Mouse (Mus musculus) NIH3T3 (cell line): ENCODE measurements around the gene Tsc22d4.
"Not testable (repeated sequence)": the region's sequence is repeated elsewhere in the genome, so short reads cannot be mapped to it uniquely, and the experiment has no call there.

Experiments used
- DNase-seq: peaks from one replicate; pipeline ENCODE4 v3.0.0-alpha.2; 2012; ENCODE audit warnings: low read depth

Gene Tsc22d4

DNA sequence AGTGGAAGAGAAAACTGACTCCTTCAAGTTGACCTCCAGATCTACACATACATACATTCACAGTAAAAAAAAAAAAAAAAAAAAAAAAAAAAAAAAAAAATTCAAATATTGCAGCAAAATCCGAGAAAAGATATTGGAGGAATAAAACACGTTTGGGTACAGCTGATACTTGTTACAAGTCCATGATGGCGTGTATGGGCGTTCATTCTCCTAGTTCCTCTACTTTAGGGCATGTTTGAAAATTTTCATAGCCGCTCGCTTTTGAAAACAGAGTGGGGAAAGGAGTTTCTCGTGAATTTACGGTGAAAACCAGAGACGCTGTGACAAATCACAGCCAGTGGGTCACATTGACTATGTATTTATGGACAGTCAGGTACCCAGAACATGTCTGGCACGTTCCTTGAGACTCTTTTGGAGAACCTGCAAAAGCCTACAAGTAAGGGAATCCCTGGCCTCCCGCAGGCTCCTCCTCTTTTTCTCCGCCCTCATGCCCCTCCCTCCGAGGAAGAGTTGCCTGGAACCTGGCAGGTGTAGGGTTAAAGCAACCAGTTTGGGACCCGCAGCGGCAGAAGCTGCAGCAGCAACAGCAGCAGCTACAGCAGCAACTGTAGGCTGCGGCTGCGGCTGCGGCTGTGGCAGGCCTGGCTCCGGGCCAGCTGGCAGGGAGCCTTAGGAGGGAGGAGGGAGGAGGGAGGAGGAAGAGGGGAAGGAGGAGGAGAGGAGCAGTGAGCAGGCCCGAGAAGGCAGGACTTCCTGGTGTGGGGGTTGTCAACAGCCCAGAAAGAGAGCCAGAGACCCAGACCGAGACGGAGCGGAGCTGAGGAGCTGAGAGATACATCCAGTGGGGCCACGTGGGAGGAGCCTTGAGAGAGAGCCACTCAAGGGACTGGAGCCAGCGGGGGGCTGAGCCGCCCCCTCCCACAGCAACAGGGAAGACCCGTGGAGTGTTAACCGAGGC, at the start of gene Tsc22d4:
TSS of gene Tsc22d4 (plus strand) at position 517 of the 958 bp plus-strand sequence.
- DNase-seq, result peak; percentile 92

DNA sequence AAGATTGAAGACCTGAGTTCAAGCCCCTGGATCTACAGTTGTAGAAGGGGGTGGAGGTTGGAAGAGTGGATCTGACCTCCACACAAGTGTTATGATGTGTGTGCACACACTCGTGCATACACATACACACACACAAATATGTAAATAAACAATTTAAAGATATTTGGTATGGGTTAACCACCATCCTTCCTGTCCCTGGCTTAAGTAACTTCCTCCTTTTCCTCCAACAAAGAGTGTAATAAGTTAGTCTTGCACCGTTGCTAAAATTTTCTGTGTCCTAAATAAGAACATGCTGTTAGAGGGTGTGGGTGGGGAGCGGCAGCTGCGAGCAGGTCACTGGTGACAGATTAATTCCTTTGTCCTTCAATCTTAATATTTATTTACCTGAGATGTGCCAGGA, 49.6 kb upstream of the Tsc22d4 start:
- no peak for DNase-seq

DNA sequence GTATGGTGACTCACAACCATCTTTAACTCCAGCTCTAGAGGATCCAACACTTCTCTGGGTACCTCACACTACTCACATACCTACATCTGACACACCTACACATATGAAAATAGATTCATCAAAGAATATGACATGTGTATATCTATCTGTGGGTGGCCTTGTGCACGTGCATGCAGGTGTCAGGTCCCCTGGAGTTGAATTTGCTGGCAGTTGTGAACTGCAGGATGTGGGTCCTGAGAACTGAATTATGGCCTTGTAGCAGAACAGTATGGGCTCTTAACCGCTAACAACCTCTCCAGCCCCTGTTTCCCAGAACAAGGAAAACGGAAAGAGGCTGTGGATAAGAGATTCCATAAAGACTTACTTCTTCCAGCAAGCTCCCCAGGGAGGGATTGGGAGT, 46.5 kb upstream of the Tsc22d4 start:
- peak; percentile 59 for DNase-seq

DNA sequence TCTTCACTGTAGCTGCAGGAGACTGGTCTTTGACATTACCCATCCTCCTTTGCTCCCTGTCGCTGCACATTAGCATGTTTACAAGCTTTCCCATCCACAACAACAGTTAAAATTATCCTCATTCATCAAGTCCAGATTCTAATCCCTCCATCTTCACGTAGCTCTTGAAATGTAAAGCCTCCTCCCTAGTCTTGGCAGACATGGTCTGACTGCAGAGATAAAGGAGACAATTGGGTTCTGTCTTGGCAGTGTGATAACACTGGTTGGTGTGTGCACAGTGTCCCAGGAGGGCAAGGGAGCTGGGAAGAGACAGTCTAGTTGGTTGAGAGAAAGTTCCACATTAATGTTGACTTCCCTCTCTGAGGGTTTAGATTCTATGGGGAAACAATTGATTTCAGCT, 45.7 kb upstream of the Tsc22d4 start:
- DNase-seq, result no peak

DNA sequence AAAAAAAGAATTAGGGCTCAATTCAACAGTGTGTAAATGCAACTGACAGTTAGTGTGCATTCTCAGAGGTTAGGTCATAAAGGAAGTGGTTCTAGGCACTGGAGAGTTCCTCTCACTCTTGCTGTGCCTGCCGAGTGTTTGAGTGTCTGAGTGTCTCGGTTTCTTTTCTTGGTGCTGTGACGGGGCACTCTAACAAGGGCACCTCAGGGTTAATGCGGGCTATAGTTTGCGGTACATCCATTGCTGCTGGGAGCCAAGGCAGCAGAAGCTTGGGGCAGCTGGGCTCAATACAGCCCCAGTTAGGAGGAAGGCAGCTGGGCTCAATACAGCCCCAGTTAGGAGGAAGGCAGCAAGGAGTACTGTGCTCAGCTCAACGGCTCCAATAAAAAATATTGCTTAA, 40.3 kb upstream of the Tsc22d4 start:
- no peak for DNase-seq

DNA sequence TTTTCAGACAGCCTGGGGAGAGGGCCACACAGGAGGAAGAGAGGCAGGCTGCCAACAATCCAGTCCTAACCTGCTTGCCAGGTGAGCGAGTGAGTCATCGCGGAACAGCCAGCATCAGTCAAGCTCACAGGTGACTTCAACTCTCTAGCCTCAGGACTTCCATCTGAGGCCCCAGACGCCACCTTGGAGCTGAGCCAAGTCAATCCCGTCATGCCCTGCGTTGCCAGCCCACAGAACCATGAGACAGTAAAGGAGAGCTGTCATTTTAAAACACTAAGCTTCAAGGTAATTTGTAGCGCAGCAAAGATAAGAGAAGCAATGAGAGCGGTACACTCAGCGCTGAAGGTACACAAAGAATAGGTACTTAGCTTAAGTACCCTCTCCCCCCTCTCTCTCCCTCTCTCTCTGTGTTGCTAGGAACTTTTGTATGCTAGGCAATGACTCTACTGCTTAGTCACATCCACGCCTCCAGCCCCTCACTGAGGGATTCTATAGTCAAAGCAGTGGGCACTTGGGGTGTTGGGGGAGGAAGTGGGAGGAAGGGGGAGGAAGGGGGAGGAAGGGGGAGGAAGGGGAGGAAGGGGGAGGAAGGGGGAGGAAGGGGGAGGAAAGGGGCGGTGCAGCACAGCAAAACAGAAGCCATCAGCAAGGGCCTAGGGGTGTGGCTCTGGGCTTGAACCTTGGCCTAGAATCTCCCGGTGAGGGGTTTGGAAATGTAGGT, 38.5 kb upstream of the Tsc22d4 start:
- peak; percentile 19 for DNase-seq

DNA sequence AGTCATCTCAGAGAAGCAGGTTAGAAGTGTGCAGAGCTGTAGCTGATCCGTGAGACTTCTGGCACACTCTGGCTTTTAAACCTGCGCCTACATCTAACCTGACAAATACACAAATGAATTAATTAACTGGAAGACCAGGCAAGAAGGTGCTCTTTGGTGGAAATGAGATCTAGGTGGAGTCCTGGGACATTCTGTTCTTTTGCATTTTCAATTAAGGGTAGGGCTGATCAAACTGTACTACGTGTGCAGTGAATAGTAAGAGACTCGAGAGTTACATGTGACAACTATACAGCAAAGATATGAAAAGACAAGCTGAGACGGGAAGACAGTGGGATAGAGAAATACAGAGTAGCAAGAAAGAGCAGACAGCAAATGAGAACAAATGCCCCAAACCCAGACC, 32.1 kb upstream of the Tsc22d4 start:
- no peak for DNase-seq

DNA sequence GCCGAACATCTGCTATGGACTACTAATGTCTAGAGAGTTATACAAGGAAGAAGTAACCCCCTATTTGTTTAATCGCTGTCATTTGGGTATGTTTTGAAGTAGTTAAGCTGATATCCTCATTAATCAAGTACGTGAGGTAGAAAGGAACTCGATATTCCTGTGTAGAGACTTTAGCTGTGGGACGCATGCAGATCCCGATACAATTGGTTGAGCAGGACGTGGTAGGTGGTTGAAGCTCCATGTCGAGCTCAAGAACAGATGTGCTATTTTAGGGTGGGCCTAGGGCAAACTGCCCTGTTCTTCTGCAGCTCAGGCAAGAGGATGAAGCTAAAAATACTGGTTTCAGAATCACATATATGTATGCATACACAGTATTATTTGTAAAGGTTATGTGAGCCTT, 29.8 kb upstream of the Tsc22d4 start:
- DNase-seq, result no peak

DNA sequence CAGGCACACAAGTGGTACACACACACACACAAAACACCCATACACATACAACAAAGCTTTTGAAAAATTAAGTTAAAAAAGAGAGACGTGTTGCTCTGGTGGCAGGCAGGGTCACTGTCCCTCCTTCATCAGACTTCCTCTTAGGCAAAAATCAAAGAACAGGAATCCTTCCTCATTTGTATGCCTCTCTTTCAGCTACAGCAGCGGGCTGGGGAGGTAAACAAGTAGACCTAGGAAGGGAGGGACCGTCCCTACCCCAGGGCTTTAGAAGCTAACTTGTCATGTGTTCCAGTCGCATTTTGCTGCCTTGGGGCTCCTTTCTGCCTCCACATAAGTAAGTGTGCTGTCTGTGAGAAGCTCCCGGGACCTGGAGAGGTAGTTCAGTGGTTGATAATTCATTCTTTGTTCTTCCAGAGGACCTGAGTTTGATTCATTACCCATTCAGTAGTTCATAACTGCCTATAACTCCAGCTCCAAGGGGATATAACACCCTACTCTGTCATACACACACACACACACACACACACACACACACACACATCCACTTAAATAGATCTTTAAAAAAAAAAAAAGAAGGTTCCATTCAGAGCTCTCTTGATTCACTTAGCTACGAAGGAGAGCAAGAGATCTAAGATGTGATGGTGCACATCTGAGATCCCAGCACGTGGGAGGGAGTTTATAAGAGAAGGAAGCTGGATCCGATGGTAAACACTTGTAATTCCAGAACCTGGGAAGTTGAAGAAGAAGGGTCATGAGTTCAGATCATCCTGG, 27.3 kb upstream of the Tsc22d4 start:
- no peak for DNase-seq

DNA sequence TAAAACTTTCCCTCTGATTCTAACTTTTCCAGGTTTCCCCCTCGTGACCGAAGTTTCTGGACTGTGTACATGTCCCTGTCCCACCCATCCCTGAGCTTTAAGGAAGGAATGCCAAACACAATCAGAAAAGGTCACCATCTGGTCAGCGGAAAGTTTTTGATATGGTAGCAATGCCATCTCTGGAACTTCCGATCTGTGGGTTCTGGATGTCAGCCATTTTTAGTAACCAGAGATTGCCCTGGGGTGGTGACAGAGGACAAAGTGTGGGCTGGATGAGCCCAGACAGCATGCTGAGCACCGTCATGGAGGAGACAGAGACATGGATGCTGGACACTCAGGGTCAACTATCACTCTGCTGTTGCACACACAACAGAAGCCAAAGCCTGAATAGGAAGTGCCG, 26.4 kb upstream of the Tsc22d4 start:
- no peak for DNase-seq

DNA sequence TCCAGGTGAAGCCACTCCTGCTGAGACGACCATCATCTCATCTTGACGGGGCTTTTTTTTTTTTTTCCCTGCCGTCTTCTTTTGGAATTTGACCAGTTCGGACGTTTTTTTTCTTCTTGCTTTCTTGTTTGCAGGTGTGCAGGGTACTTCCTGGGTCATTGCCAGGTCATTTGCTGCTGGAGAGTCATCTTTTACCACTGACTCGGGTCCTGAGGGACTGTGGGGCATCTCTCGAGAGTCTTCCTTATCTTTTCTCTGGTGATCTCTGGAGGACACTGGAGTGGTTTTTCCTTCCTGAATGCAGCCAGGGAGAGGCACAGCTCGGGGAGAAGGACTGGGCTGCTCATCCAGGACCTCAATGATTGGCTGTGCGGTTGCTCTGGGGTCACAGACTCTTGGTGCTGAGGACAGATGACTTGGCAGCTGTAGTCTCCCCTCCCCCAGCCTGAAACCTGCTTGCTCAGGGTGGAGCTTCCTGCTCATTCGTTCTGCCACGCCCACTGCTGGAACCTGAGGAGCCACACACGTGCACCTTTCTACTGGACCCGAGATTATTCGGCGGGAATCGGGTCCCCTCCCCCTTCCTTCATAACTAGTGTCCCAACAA, 24.9 kb upstream of the Tsc22d4 start:
- DNase-seq, result not testable (repeated sequence)

DNA sequence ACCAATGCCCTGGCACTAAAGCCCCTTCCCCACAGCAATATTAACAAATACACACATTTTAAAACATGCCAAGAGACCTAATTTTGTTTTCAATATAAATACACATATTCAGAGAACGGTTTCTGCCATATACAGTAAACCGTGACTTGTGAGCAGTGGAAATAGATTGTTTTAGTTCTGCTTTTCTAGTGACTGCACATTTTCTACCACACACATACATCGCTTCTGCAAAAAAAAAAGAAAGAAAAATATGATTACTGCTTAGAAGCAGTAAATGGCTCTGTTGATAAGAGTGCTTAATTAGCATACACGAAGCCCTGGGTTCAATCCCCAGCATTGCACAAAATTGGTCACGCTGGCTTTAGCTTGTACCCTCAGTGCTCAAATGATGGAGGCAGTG, 21.7 kb upstream of the Tsc22d4 start:
- DNase-seq, result no peak

DNA sequence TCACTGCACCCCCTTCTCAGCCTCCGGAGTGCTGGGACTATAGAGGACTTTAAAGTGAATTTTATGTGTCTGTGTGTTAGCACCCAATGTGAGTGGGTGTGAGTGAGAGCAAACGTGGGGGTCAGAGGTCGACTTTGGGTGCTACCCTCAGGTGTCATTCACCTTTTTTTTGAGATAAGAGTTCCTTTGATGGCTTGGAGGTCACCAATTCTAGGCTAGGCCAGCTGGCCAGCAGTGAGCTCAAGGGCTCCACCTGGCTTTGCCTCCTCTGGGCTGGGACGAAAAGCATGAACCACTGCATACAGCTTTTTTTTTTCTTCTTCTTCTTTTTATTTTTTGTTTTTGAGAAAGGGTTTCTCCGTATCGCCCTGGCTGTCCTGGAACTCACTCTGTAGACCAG, 18.8 kb upstream of the Tsc22d4 start:
- DNase-seq, result no peak

DNA sequence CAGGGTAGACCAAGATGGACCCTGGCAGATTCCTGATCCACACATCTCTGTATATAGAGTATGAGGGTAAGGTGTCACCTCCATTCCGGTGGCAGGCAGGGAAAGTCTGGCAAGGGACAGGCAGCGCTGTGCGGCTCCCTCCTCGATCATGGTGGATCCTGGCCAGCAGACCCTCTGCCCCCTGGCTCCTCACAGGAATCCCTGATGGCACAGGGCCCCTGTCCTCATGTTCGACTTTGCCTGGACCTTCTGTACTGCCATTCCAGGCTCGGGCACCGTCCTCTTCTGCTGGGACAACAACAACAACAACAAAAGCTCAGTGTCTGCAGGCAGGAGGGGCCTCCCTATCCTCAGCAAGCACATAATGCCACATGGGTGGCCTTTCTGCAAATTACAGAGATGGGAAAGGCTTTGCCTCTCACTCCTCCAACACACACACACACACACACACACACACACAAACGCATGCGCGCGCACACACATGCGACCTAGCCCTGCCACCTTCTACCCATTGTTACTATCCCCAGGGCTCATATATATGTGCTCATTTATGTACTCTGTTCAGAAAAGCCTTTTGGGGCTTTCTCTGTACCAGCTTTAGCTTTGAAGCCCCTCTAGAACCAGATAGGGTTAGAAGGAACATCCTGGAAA, 11.8 kb upstream of the Tsc22d4 start:
- DNase-seq, result no peak

DNA sequence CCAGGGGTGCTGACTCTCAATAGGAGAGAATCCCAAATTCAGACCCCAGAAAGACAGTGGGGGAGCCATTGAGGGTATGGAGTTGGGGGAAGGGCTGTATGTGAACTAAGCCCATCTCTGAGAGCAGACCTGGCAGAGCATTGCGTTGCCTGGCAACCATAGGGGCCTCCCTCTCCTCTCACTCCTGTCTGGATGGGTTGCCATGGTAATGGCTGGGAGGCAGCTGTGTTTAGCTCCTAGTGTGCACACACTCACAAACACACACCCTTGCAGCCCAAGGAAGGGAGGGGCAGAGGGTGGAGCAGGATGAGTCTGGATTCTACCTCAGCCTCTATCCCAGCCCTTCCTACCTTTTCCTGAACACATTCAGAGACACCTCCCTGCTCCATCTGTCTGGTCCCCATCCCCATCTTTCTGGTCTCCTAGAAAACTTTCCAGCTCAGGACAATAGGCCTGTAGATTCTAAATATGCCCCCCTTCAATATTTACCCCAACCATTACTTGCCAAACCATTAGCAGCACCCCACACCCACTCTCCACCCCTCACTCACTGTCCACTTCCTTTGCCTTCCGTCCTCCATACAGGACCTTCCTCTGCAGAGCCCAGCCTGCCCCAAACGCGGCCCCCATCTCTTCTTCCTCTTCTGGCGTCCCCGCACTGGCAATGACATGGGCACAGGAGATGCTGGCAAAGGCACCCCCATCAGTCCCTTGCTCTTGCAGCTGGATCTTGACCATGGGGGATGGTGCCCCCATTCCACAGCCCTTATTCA, 11.1 kb upstream of the Tsc22d4 start:
- no peak for DNase-seq

DNA sequence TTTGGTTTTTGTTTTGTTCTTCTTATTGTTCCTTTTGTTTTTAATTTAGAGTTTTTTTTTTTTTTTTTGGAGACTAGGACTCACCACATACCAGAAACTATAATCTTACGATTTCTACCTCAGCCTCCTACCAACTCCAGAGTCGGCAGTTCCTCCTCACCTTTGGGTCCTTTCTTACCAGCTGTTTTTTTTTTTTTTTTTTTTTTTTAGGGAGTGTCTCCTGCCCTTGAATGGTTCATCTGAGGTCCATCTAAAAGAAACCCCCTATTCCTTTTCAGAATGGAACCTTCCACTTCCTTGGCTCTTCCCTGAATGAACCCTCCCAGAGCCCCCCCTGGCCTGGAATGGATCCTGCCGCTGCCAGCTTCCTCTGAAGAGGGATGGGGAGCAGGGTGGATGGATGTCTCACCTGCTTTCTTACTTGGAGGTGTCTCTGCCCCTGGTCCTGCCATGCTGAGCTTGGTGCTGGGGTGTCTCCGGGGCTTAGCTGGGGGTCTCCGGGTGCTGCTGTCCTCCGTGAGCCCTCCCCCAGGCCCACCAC, 8.1 kb upstream of the Tsc22d4 start:
- no peak for DNase-seq

DNA sequence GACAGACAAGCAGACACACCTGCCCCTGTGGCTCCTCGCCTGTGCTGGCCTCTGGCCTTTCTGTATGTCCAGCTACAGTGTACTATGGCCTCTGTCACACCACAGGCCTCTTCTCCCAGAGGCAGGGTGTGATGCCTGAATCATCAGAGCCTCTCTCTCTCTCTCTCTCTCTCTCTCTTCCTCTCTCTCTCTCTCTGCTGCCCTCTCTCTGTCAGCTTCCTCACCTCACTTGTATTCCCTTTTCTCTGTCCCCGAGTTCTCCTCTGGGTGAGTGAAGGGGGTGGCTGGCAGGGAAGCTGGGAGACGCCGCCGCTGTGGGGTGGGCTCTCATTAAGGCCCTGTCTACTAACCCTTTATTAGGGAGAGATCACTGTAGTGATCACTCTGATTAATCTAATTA, 7.0 kb upstream of the Tsc22d4 start:
- peak; percentile 71 for DNase-seq

DNA sequence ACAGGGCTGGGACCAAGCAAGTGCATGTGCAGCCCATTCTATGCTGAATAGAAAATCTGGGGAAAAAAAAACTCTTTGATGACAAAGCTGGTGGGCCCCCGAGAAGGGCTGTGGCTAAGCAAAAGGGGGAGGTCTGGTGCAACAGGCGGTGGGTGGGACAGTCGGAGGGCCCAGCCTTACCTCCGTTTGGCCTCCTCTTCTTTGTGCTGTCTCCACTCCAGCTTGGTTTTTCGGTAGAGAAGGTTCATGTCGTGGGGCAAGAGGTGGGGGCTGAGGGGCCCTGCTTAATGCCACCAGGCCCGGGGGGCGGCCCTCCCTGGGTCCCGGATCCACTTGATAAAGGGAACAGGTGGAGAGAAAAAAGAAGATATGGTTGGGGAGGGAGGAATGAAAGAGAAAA, 6.1 kb upstream of the Tsc22d4 start:
- DNase-seq, result no peak

DNA sequence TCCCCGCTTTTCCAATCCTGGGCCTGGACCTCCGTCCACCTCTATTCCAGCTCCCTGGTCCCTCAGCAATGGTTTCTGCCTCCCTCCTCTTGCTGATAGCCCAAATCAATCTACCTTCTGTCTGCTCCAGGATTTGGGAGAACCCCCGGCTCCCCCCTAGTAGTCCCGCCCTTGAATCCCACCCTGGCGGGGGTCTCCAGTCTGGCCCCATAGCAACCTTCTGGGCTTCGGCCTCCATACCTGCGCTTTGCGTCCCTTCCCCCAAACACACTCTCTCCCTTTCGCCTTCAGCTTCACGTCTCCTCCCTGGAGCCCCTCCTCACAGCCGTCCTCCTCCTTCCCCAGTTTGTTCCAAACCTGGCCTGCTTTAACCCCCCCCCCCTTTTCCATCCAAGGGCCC, 5.0 kb upstream of the Tsc22d4 start:
- DNase-seq, result no peak
